Mouse (Mus musculus) myocyte (in vitro differentiated cells): ENCODE data around the gene Slf1. TPM values are rescaled to one million over a fixed set of nuclear protein-coding genes. Genes with fewer than 3 reads are reported as not detected.

Experiments used
- H3K27me3 ChIP-seq: one replicate; pipeline ENCODE4 v1.6.1; 2011; ENCODE audit not compliant: control insufficient read depth, insufficient read depth, insufficient read length
- H3K36me3 ChIP-seq: one replicate; pipeline ENCODE4 v1.6.1; 2011; ENCODE audit not compliant: control insufficient read depth, insufficient read depth
- H3K4me2 ChIP-seq: one replicate; pipeline ENCODE4 v1.6.1; 2011; ENCODE audit warnings: low read depth, control low read depth
- H3K4me3 ChIP-seq: one replicate; pipeline ENCODE4 v1.5.1; 2011; ENCODE audit warnings: mild to moderate bottlenecking, control low read depth, moderate library complexity
- H3K79me2 ChIP-seq: one replicate; pipeline ENCODE4 v1.6.1; 2011; ENCODE audit not compliant: control insufficient read depth, insufficient read depth
- H3ac ChIP-seq: one replicate; pipeline ENCODE4 v1.6.1; 2011; ENCODE audit not compliant: control insufficient read depth, insufficient read length
- CEBPB ChIP-seq: IDR thresholded peaks from 2 replicates; pipeline ENCODE4 v1.6.1; 2011; ENCODE audit warnings: mild to moderate bottlenecking, moderate library complexity; ENCODE audit not compliant: poor library complexity, insufficient read depth, severe bottlenecking
- E2F4 ChIP-seq: IDR thresholded peaks from one replicate; pipeline ENCODE4 v1.6.1; 2011; ENCODE audit warnings: mild to moderate bottlenecking, control low read depth, moderate library complexity; ENCODE audit not compliant: insufficient read depth
- MAX ChIP-seq: IDR thresholded peaks from one replicate; pipeline ENCODE4 v1.6.1; 2011; ENCODE audit warnings: low read depth, mild to moderate bottlenecking, control low read depth
- MYOD1 ChIP-seq, 3 experiments: IDR thresholded peaks; one replicate each; pipeline ENCODE4 v1.6.1; 2011; ENCODE audit warnings: control low read depth in 2 of 3, low read depth in 2 of 3, mild to moderate bottlenecking in 2 of 3, moderate library complexity in 1 of 3; ENCODE audit not compliant: insufficient read length in 2 of 3, control insufficient read depth in 1 of 3
- MYOG ChIP-seq, 3 experiments: IDR thresholded peaks; one replicate each; pipeline ENCODE4 v1.6.1; 2011; ENCODE audit warnings: control low read depth in 2 of 3, low read depth in 2 of 3, mild to moderate bottlenecking in 2 of 3; ENCODE audit not compliant: insufficient read length in 2 of 3, control insufficient read depth in 1 of 3, insufficient read depth in 1 of 3
- POLR2A ChIP-seq: IDR thresholded peaks from one replicate; pipeline ENCODE4 v1.6.1; 2011; ENCODE audit warnings: low read depth, mild to moderate bottlenecking, control low read depth, moderate library complexity; ENCODE audit not compliant: insufficient read length
- POLR2AphosphoS2 ChIP-seq: IDR thresholded peaks from one replicate; pipeline ENCODE4 v1.6.1; 2011; ENCODE audit warnings: low read depth, control low read depth; ENCODE audit not compliant: insufficient read length
- REST ChIP-seq: IDR thresholded peaks from one replicate; pipeline ENCODE4 v1.6.1; 2011; ENCODE audit warnings: mild to moderate bottlenecking, control low read depth, moderate library complexity; ENCODE audit not compliant: insufficient read depth, insufficient read length
- SRF ChIP-seq: IDR thresholded peaks from one replicate; pipeline ENCODE4 v1.6.1; 2011; ENCODE audit warnings: low read depth; ENCODE audit not compliant: control insufficient read depth, insufficient read length
- TCF12 ChIP-seq: IDR thresholded peaks from one replicate; pipeline ENCODE4 v1.6.1; 2011; ENCODE audit warnings: mild to moderate bottlenecking, control low read depth; ENCODE audit not compliant: poor library complexity, insufficient read depth, severe bottlenecking
- TCF3 ChIP-seq: IDR thresholded peaks from one replicate; pipeline ENCODE4 v1.6.1; 2011; ENCODE audit warnings: low read depth, control low read depth; ENCODE audit not compliant: insufficient read length
- USF1 ChIP-seq: IDR thresholded peaks from one replicate; pipeline ENCODE4 v1.6.1; 2011; ENCODE audit warnings: low read depth, mild to moderate bottlenecking, control low read depth, moderate library complexity
- polyA plus RNA-seq: library from polyadenylated mRNA; unstranded; fragments of >200 nt; fragmentation: generic; extraction: Trizol; gene quantifications from one replicate; pipeline ENCODE4 v1.2.1, GENCODE M21; 2012; ENCODE audit warnings: missing spikeins

Gene Slf1
- polyA plus RNA-seq, 1 experiment = 3.2 TPM

- no peak for TF ChIP-seq POLR2AphosphoS2
- TF ChIP-seq SRF = no peak
- no peak for TF ChIP-seq TCF12
- no peak for TF ChIP-seq USF1
- TF ChIP-seq REST = no peak
- no peak for TF ChIP-seq POLR2A
- TF ChIP-seq MYOD1 (IDR thresholded peaks at IDR 0.05; ENCODE audit: control insufficient read depth in 1 of 3, insufficient read length in 2 of 3, low read depth in 2 of 3) = no peak
- TF ChIP-seq MYOG (IDR thresholded peaks at IDR 0.05; ENCODE audit: control insufficient read depth in 1 of 3, insufficient read depth in 1 of 3, insufficient read length in 2 of 3, low read depth in 2 of 3) = no peak
- TF ChIP-seq TCF3 = no peak
- TF ChIP-seq E2F4 = no peak
- Histone ChIP-seq H3K36me3 (no peaks in the 10 kb centered on the region), H3K4me2 (no peak overlapping the region), H3K79me2 (no peaks in the 10 kb centered on the region), H3K27me3 (no peaks in the 10 kb centered on the region), H3K4me3 (no peak overlapping the region), H3ac (no peak overlapping the region)
These were observed 63.2 kb downstream of the Slf1 start for GRCm38 (mm10) chr13:77072030-77072429.

GRCm38 (mm10) chr13:77068847-77069246, 66.4 kb downstream of the Slf1 start:
- H3K27me3 ChIP-seq = no peaks in the 10 kb centered on the region
- H3ac ChIP-seq = no peak overlapping the region
- no peaks in the 10 kb centered on the region for H3K79me2 ChIP-seq
- H3K36me3 ChIP-seq = no peaks in the 10 kb centered on the region
- H3K4me3 ChIP-seq = no peak overlapping the region
- TF ChIP-seq REST = no peak
- no peak overlapping the region for H3K4me2 ChIP-seq

GRCm38 (mm10) chr13:77063221-77063620, 72.1 kb downstream of the Slf1 start:
- H3K79me2 ChIP-seq = no peaks in the 10 kb centered on the region
- TF ChIP-seq REST (no peak), TCF3 (no peak), SRF (no peak), MYOD1 (IDR thresholded peaks at IDR 0.05; ENCODE audit: control insufficient read depth in 1 of 3, insufficient read length in 2 of 3, low read depth in 2 of 3) (no peak), POLR2AphosphoS2 (no peak), MYOG (IDR thresholded peaks at IDR 0.05; ENCODE audit: control insufficient read depth in 1 of 3, insufficient read depth in 1 of 3, insufficient read length in 2 of 3, low read depth in 2 of 3) (no peak), CEBPB (no peak), TCF12 (no peak), MAX (no peak)

GRCm38 (mm10) chr13:77049736-77050135, 85.5 kb downstream of the Slf1 start:
- TF ChIP-seq POLR2AphosphoS2 (no peak), MYOG (IDR thresholded peaks at IDR 0.05; ENCODE audit: control insufficient read depth in 1 of 3, insufficient read depth in 1 of 3, insufficient read length in 2 of 3, low read depth in 2 of 3) (no peak), MAX (no peak), SRF (no peak), E2F4 (no peak)
- Histone ChIP-seq H3K79me2 (no peaks in the 10 kb centered on the region), H3K4me3 (no peak overlapping the region), H3ac (no peak overlapping the region), H3K36me3 (peaks cover 11% of the 10 kb centered on the region), H3K4me2 (no peak overlapping the region), H3K27me3 (no peaks in the 10 kb centered on the region)

More at GRCm38 (mm10) chr13:77063221-77063620, 72.1 kb downstream of the Slf1 start:
- Histone ChIP-seq H3K36me3 (no peaks in the 10 kb centered on the region), H3ac (no peak overlapping the region), H3K27me3 (no peaks in the 10 kb centered on the region), H3K4me2 (no peak overlapping the region), H3K4me3 (no peak overlapping the region)

GRCm38 (mm10) chr13:77048461-77048860, 86.8 kb downstream of the Slf1 start:
- TF ChIP-seq MYOD1 (IDR thresholded peaks at IDR 0.05; ENCODE audit: control insufficient read depth in 1 of 3, insufficient read length in 2 of 3, low read depth in 2 of 3) = no peak
- no peak for TF ChIP-seq E2F4
- no peak for TF ChIP-seq SRF
- TF ChIP-seq POLR2AphosphoS2 = no peak
- no peak for TF ChIP-seq MYOG (IDR thresholded peaks at IDR 0.05; ENCODE audit: control insufficient read depth in 1 of 3, insufficient read depth in 1 of 3, insufficient read length in 2 of 3, low read depth in 2 of 3)
- no peak for TF ChIP-seq CEBPB
- TF ChIP-seq POLR2A = no peak
- no peak overlapping the region for H3ac ChIP-seq
- no peak overlapping the region for H3K4me2 ChIP-seq
- no peak overlapping the region for H3K4me3 ChIP-seq
- H3K79me2 ChIP-seq = no peaks in the 10 kb centered on the region
- no peaks in the 10 kb centered on the region for H3K27me3 ChIP-seq
- peaks cover 15% of the 10 kb centered on the region for H3K36me3 ChIP-seq
